Mouse (Mus musculus): Measurements from ENCODE around the gene Srrd.

Srrd gene

GRCm38 (mm10) chr5:112342463-112343204 is at the start of gene Srrd, which contains the start of gene Hps4:
Gene Srrd, minus strand, starts transcription at chr5:112343040.
Gene Hps4, plus strand, starts transcription at chr5:112343083.
- DNase-seq: peak; percentile 81

- peak; percentile 64 for DNase-seq
Observed at GRCm38 (mm10) chr5:112391676-112392323, 49.0 kb upstream of the Srrd start.

- peak; percentile 35 for DNase-seq
Observed at GRCm38 (mm10) chr5:112391002-112391401, 48.2 kb upstream of the Srrd start.

GRCm38 (mm10) chr5:112389352-112389751 is 46.5 kb upstream of the Srrd start:
- DNase-seq: peak; percentile 22

- peak; percentile 19 for DNase-seq
Observed at GRCm38 (mm10) chr5:112385973-112386372, 43.1 kb upstream of the Srrd start.

- DNase-seq: peak; percentile 10
Observed at GRCm38 (mm10) chr5:112384805-112385472, 42.1 kb upstream of the Srrd start.

GRCm38 (mm10) chr5:112382641-112383330 is 39.9 kb upstream of the Srrd start:
- peak; percentile 55 for DNase-seq

GRCm38 (mm10) chr5:112382042-112382441 is 39.2 kb upstream of the Srrd start:
- peak; percentile 15 for DNase-seq

GRCm38 (mm10) chr5:112381154-112381553 is 38.3 kb upstream of the Srrd start:
- DNase-seq: peak; percentile 12

GRCm38 (mm10) chr5:112378716-112379115 is 35.9 kb upstream of the Srrd start:
- peak; percentile 8 for DNase-seq

GRCm38 (mm10) chr5:112377380-112377779 is 34.5 kb upstream of the Srrd start:
- DNase-seq: no peak

GRCm38 (mm10) chr5:112376111-112376510 is 33.3 kb upstream of the Srrd start:
- DNase-seq: peak; percentile 10

GRCm38 (mm10) chr5:112371933-112372332 is 29.1 kb upstream of the Srrd start:
- peak; percentile 82 for DNase-seq

- peak; percentile 61 for DNase-seq
Observed at GRCm38 (mm10) chr5:112370236-112370813, 27.5 kb upstream of the Srrd start.

GRCm38 (mm10) chr5:112369326-112369725 is 26.5 kb upstream of the Srrd start:
- peak; percentile 53 for DNase-seq

GRCm38 (mm10) chr5:112368666-112369065 is 25.8 kb upstream of the Srrd start:
- DNase-seq: peak; percentile 97

GRCm38 (mm10) chr5:112367929-112368328 is 25.1 kb upstream of the Srrd start:
- DNase-seq: no peak

- DNase-seq: no peak
Observed at GRCm38 (mm10) chr5:112367338-112367737, 24.5 kb upstream of the Srrd start.

GRCm38 (mm10) chr5:112366879-112367278 is 24.0 kb upstream of the Srrd start:
- no peak for DNase-seq

- DNase-seq: no peak
Observed at GRCm38 (mm10) chr5:112364184-112364797, 21.5 kb upstream of the Srrd start.

GRCm38 (mm10) chr5:112360077-112360476 is 17.2 kb upstream of the Srrd start:
- no peak for DNase-seq

- DNase-seq: no peak
Observed at GRCm38 (mm10) chr5:112359520-112359919, 16.7 kb upstream of the Srrd start.

Measured in cerebellum, adult 9-10 months (tissue).